Mouse (Mus musculus) myocyte (in vitro differentiated cells): ENCODE results near the gene Crtc2. TPM values are rescaled to one million over a fixed set of nuclear protein-coding genes. Genes with fewer than 3 reads are reported as not detected.

ENCODE experiments used
- H3K27me3 ChIP-seq: one replicate; pipeline ENCODE4 v1.6.1; 2011; ENCODE audit not compliant: control insufficient read depth, insufficient read depth, insufficient read length
- H3K36me3 ChIP-seq: one replicate; pipeline ENCODE4 v1.6.1; 2011; ENCODE audit not compliant: control insufficient read depth, insufficient read depth
- H3K4me2 ChIP-seq: one replicate; pipeline ENCODE4 v1.6.1; 2011; ENCODE audit warnings: low read depth, control low read depth
- H3K4me3 ChIP-seq: one replicate; pipeline ENCODE4 v1.5.1; 2011; ENCODE audit warnings: mild to moderate bottlenecking, control low read depth, moderate library complexity
- H3K79me2 ChIP-seq: one replicate; pipeline ENCODE4 v1.6.1; 2011; ENCODE audit not compliant: control insufficient read depth, insufficient read depth
- H3ac ChIP-seq: one replicate; pipeline ENCODE4 v1.6.1; 2011; ENCODE audit not compliant: control insufficient read depth, insufficient read length
- CEBPB ChIP-seq: IDR thresholded peaks from 2 replicates; pipeline ENCODE4 v1.6.1; 2011; ENCODE audit warnings: mild to moderate bottlenecking, moderate library complexity; ENCODE audit not compliant: poor library complexity, insufficient read depth, severe bottlenecking
- E2F4 ChIP-seq: IDR thresholded peaks from one replicate; pipeline ENCODE4 v1.6.1; 2011; ENCODE audit warnings: mild to moderate bottlenecking, control low read depth, moderate library complexity; ENCODE audit not compliant: insufficient read depth
- MAX ChIP-seq: IDR thresholded peaks from one replicate; pipeline ENCODE4 v1.6.1; 2011; ENCODE audit warnings: low read depth, mild to moderate bottlenecking, control low read depth
- MYOD1 ChIP-seq, 3 experiments: IDR thresholded peaks; one replicate each; pipeline ENCODE4 v1.6.1; 2011; ENCODE audit warnings: control low read depth in 2 of 3, low read depth in 2 of 3, mild to moderate bottlenecking in 2 of 3, moderate library complexity in 1 of 3; ENCODE audit not compliant: insufficient read length in 2 of 3, control insufficient read depth in 1 of 3
- MYOG ChIP-seq, 3 experiments: IDR thresholded peaks; one replicate each; pipeline ENCODE4 v1.6.1; 2011; ENCODE audit warnings: control low read depth in 2 of 3, low read depth in 2 of 3, mild to moderate bottlenecking in 2 of 3; ENCODE audit not compliant: insufficient read length in 2 of 3, control insufficient read depth in 1 of 3, insufficient read depth in 1 of 3
- POLR2A ChIP-seq: IDR thresholded peaks from one replicate; pipeline ENCODE4 v1.6.1; 2011; ENCODE audit warnings: low read depth, mild to moderate bottlenecking, control low read depth, moderate library complexity; ENCODE audit not compliant: insufficient read length
- POLR2AphosphoS2 ChIP-seq: IDR thresholded peaks from one replicate; pipeline ENCODE4 v1.6.1; 2011; ENCODE audit warnings: low read depth, control low read depth; ENCODE audit not compliant: insufficient read length
- REST ChIP-seq: IDR thresholded peaks from one replicate; pipeline ENCODE4 v1.6.1; 2011; ENCODE audit warnings: mild to moderate bottlenecking, control low read depth, moderate library complexity; ENCODE audit not compliant: insufficient read depth, insufficient read length
- SRF ChIP-seq: IDR thresholded peaks from one replicate; pipeline ENCODE4 v1.6.1; 2011; ENCODE audit warnings: low read depth; ENCODE audit not compliant: control insufficient read depth, insufficient read length
- TCF12 ChIP-seq: IDR thresholded peaks from one replicate; pipeline ENCODE4 v1.6.1; 2011; ENCODE audit warnings: mild to moderate bottlenecking, control low read depth; ENCODE audit not compliant: poor library complexity, insufficient read depth, severe bottlenecking
- TCF3 ChIP-seq: IDR thresholded peaks from one replicate; pipeline ENCODE4 v1.6.1; 2011; ENCODE audit warnings: low read depth, control low read depth; ENCODE audit not compliant: insufficient read length
- USF1 ChIP-seq: IDR thresholded peaks from one replicate; pipeline ENCODE4 v1.6.1; 2011; ENCODE audit warnings: low read depth, mild to moderate bottlenecking, control low read depth, moderate library complexity
- polyA plus RNA-seq: library from polyadenylated mRNA; unstranded; fragments of >200 nt; fragmentation: generic; extraction: Trizol; gene quantifications from one replicate; pipeline ENCODE4 v1.2.1, GENCODE M21; 2012; ENCODE audit warnings: missing spikeins

Crtc2 gene
- polyA plus RNA-seq, 1 experiment, result 19.9 TPM

- H3K4me2 ChIP-seq, result peak overlapping the region; percentile 99
- H3K79me2 ChIP-seq, result peaks cover 29% of the 10 kb centered on the region
- peaks cover 49% of the 10 kb centered on the region for H3K36me3 ChIP-seq
- TF ChIP-seq POLR2A, result no peak
- TF ChIP-seq USF1, result no peak
- no peak for TF ChIP-seq POLR2AphosphoS2
- TF ChIP-seq REST, result no peak
- TF ChIP-seq E2F4, result no peak
- no peak for TF ChIP-seq MYOG (IDR thresholded peaks at IDR 0.05; ENCODE audit: control insufficient read depth in 1 of 3, insufficient read depth in 1 of 3, insufficient read length in 2 of 3, low read depth in 2 of 3)
- no peak for TF ChIP-seq MYOD1 (IDR thresholded peaks at IDR 0.05; ENCODE audit: control insufficient read depth in 1 of 3, insufficient read length in 2 of 3, low read depth in 2 of 3)
- no peak for TF ChIP-seq TCF3
- TF ChIP-seq TCF12, result no peak
- no peak for TF ChIP-seq MAX
- no peak for TF ChIP-seq SRF
- no peak for TF ChIP-seq CEBPB
- H3K4me3 ChIP-seq, result peak overlapping the region; percentile 84
- H3ac ChIP-seq, result no peak overlapping the region
- H3K27me3 ChIP-seq, result no peaks in the 10 kb centered on the region
Measured at GRCm38 (mm10) chr3:90211475-90212398, 42.2 kb upstream of the Crtc2 start.

- TF ChIP-seq E2F4 (no peak), POLR2A (no peak), CEBPB (no peak), REST (no peak), MYOD1 (IDR thresholded peaks at IDR 0.05; ENCODE audit: control insufficient read depth in 1 of 3, insufficient read length in 2 of 3, low read depth in 2 of 3) (no peak), MYOG (IDR thresholded peaks at IDR 0.05; ENCODE audit: control insufficient read depth in 1 of 3, insufficient read depth in 1 of 3, insufficient read length in 2 of 3, low read depth in 2 of 3) (no peak), MAX (no peak), USF1 (no peak), TCF3 (no peak), POLR2AphosphoS2 (no peak), TCF12 (no peak), SRF (no peak)
- H3K27me3 ChIP-seq, result no peaks in the 10 kb centered on the region
- peaks cover 47% of the 10 kb centered on the region for H3K36me3 ChIP-seq
- peak overlapping the region; percentile 99 for H3K4me2 ChIP-seq
- peaks cover 29% of the 10 kb centered on the region for H3K79me2 ChIP-seq
- peak overlapping the region; percentile 47 for H3ac ChIP-seq
- H3K4me3 ChIP-seq, result peak overlapping the region; percentile 84
Measured at GRCm38 (mm10) chr3:90212723-90213122, 41.2 kb upstream of the Crtc2 start.

GRCm38 (mm10) chr3:90213377-90213866 lies 40.5 kb upstream of the Crtc2 start, which contains the start of the genes Rps27 and Rab13:
Rps27 (minus strand) TSS chr3:90213651.
Rab13 (plus strand) TSS chr3:90213695.
- Histone ChIP-seq H3K4me3 (peak within 1 kb of the TSS; percentile 84), H3ac (peak within 1 kb of the TSS; percentile 47), H3K79me2 (peaks cover 29% of the 10 kb centered on the region), H3K27me3 (no peaks in the 10 kb centered on the region), H3K4me2 (peak within 1 kb of the TSS; percentile 99), H3K36me3 (peaks cover 40% of the 10 kb centered on the region)
- TF ChIP-seq SRF, result peak; percentile 72
- TF ChIP-seq TCF12, result no peak
- no peak for TF ChIP-seq REST
- peak; percentile 95 for TF ChIP-seq POLR2A
- TF ChIP-seq POLR2AphosphoS2, result peak; percentile 98

GRCm38 (mm10) chr3:90213956-90214684 lies 39.8 kb upstream of the Crtc2 start:
- H3K4me2 ChIP-seq, result peak overlapping the region; percentile 92
- TF ChIP-seq USF1, result no peak
- no peak for TF ChIP-seq CEBPB
- TF ChIP-seq TCF3, result no peak
- TF ChIP-seq SRF, result no peak
- TF ChIP-seq MAX, result no peak
- no peak for TF ChIP-seq POLR2A
- no peak for TF ChIP-seq TCF12
- TF ChIP-seq POLR2AphosphoS2, result no peak
- TF ChIP-seq MYOD1 (IDR thresholded peaks at IDR 0.05; ENCODE audit: control insufficient read depth in 1 of 3, insufficient read length in 2 of 3, low read depth in 2 of 3), result no peak
- TF ChIP-seq E2F4, result no peak
- TF ChIP-seq REST, result no peak
- no peak for TF ChIP-seq MYOG (IDR thresholded peaks at IDR 0.05; ENCODE audit: control insufficient read depth in 1 of 3, insufficient read depth in 1 of 3, insufficient read length in 2 of 3, low read depth in 2 of 3)
- H3ac ChIP-seq, result peak overlapping the region; percentile 47
- H3K27me3 ChIP-seq, result no peaks in the 10 kb centered on the region
- peaks cover 33% of the 10 kb centered on the region for H3K36me3 ChIP-seq
- H3K79me2 ChIP-seq, result peaks cover 29% of the 10 kb centered on the region
- H3K4me3 ChIP-seq, result peak overlapping the region; percentile 84
